In genomic region chr2:161545406-161545805, GRCm38 (mm10) we compare ENCODE assay signal across 25 mouse cellular contexts.
DNase-seq lines count a peak whose midpoint lies in the region; ATAC-seq lines count a peak whose summit lies in the region.
"Had no signal": no experiment of that assay in that cellular context is flagged by ENCODE, and none has a peak within 500 bp of the region (broad histone marks: within the 10 kb centered on the region; RNA-seq: fewer than 3 reads in every experiment).

No protein-coding gene starts in this region.

- H3K36me3 ChIP-seq in lung, embryonic 16.5 days (ENCODE audit: control insufficient read depth, insufficient read depth, low read length): no peaks in the 10 kb centered on the region
- H3K36me3 ChIP-seq: embryonic facial prominence, embryonic 13.5 days; embryonic facial prominence, embryonic 15.5 days; forebrain, embryonic 10.5 days; forebrain, embryonic 12.5 days; G1E had no signal

- no peaks in the 10 kb centered on the region for H3K27me3 ChIP-seq in lung, embryonic 16.5 days (ENCODE audit: control insufficient read depth, insufficient read depth, low read depth, low read length)
- H3K27me3 ChIP-seq: CH12.LX; embryonic facial prominence, embryonic 13.5 days; embryonic facial prominence, embryonic 15.5 days; forebrain, embryonic 12.5 days; Patski had no signal

- H3K9ac ChIP-seq in lung, embryonic 16.5 days (ENCODE audit: low read length): no peak overlapping the region
- H3K9ac ChIP-seq: embryonic facial prominence, embryonic 13.5 days; embryonic facial prominence, embryonic 15.5 days; forebrain, embryonic 12.5 days had no signal

- peaks cover 2% of the 10 kb centered on the region; the same call in 1 of the 2 replicates for H3K4me1 ChIP-seq in lung, embryonic 16.5 days (replicated peaks; ENCODE audit: control insufficient read depth, insufficient read depth, low read length)
- H3K4me1 ChIP-seq: embryonic facial prominence, embryonic 13.5 days; embryonic facial prominence, embryonic 15.5 days had no signal

- WGBS in lung, embryonic 16.5 days: 47% methylated on average over 4 of the region's 4 CpGs

- H3K27ac ChIP-seq in lung, embryonic 16.5 days (ENCODE audit: low read length): no peak overlapping the region
- H3K27ac ChIP-seq: embryonic facial prominence, embryonic 13.5 days; embryonic facial prominence, embryonic 15.5 days; forebrain, embryonic 10.5 days; forebrain, embryonic 12.5 days had no signal

- H3K9me3 ChIP-seq in lung, embryonic 16.5 days (ENCODE audit: control insufficient read depth, low read length): no peaks in the 10 kb centered on the region
- H3K9me3 ChIP-seq: embryonic facial prominence, embryonic 13.5 days; embryonic facial prominence, embryonic 15.5 days; forebrain, embryonic 10.5 days; forebrain, embryonic 12.5 days had no signal

- no peak for ATAC-seq in cerebellum, adult (ENCODE audit: insufficient number of reproducible peaks, low FRiP score, low TSS enrichment)
- ATAC-seq in lung, embryonic 16.5 days (ENCODE audit: low read depth): peak; percentile 23; the same call in 1 of the 2 replicates
- ATAC-seq: activated CD4-positive, CD25-positive, alpha-beta regulatory T cell, adult 4 months; CD4-positive, CD25-positive, alpha-beta regulatory T cell, adult 4 months; forebrain, embryonic 14.5 days; forebrain, embryonic 16.5 days; Patski had no signal

- H3K4me2 ChIP-seq in lung, embryonic 16.5 days (ENCODE audit: low read depth, low read length): no peak overlapping the region
- H3K4me2 ChIP-seq: embryonic facial prominence, embryonic 13.5 days; embryonic facial prominence, embryonic 15.5 days; forebrain, embryonic 12.5 days had no signal

- DNase-seq in cerebellum, adult 9-11 months: peak; percentile 28
- DNase-seq in cerebellum, postnatal 25 days: peak; percentile 40 to 52
- no peak for DNase-seq in cerebellum, postnatal 4 days (ENCODE audit: low spot score in 2 of 2)
- no peak for DNase-seq in lung, postnatal 4 days
- DNase-seq in brain, adult 2 months (ENCODE audit: low read depth, low spot score): peak; percentile 66
- DNase-seq: adrenal gland, adult 8-10 months; adrenal gland, postnatal 14 days; adrenal gland, postnatal 36 days; B cell, adult 2 months; cerebellum, adult 11-12 months; embryo, embryonic 11 days had no signal

- no peak overlapping the region for H3K4me3 ChIP-seq in lung, embryonic 16.5 days (ENCODE audit: low read length)
- H3K4me3 ChIP-seq: embryonic facial prominence, embryonic 13.5 days; embryonic facial prominence, embryonic 15.5 days; erythroblast, embryonic 14.5 days; forebrain, embryonic 10.5 days; forebrain, embryonic 12.5 days had no signal

Comparison
In these comparisons a context has a peak if more than half of its experiments do, and no peak if none do; other contexts are left out.
1. DNase-seq: peak in cerebellum, adult 9-11 months (single experiment), cerebellum, postnatal 25 days (2 of 2) and brain, adult 2 months (single experiment); none in cerebellum, postnatal 4 days (0 of 2) and lung, postnatal 4 days (0 of 2).